Mouse (Mus musculus) layer of hippocampus, adult 2 months (tissue): ENCODE data around the gene B4galt5. TPM values are rescaled to one million over a fixed set of nuclear protein-coding genes. Genes with fewer than 3 reads are reported as not detected.

Source experiments
- DNase-seq, 2 experiments: peaks; one replicate each; pipeline ENCODE4 v3.0.0; 2022; ENCODE audit warnings: low spot score in 2 of 2
- H3K27ac ChIP-seq: fragments of 200-600 bp; 2 replicates; pipeline ENCODE4 v1.8.1; 2022
- H3K4me3 ChIP-seq: fragments of 200-600 bp; 2 replicates; pipeline ENCODE4 v1.8.1; 2022; ENCODE audit warnings: mild to moderate bottlenecking
- CTCF ChIP-seq: fragments of 200-600 bp; conservative IDR thresholded peaks from 2 replicates; pipeline ENCODE4 v1.8.1; 2022; ENCODE audit warnings: antibody characterized with exemption, mild to moderate bottlenecking, moderate library complexity
- total RNA-seq, 2 experiments: library from RNA; stranded (reverse); gene quantifications; 2 replicates each; pipeline ENCODE4 v1.2.3; 2021

The B4galt5 gene
- total RNA-seq, 2 experiments from 2014 or later, result 38.1 to 43.9 TPM

DNA sequence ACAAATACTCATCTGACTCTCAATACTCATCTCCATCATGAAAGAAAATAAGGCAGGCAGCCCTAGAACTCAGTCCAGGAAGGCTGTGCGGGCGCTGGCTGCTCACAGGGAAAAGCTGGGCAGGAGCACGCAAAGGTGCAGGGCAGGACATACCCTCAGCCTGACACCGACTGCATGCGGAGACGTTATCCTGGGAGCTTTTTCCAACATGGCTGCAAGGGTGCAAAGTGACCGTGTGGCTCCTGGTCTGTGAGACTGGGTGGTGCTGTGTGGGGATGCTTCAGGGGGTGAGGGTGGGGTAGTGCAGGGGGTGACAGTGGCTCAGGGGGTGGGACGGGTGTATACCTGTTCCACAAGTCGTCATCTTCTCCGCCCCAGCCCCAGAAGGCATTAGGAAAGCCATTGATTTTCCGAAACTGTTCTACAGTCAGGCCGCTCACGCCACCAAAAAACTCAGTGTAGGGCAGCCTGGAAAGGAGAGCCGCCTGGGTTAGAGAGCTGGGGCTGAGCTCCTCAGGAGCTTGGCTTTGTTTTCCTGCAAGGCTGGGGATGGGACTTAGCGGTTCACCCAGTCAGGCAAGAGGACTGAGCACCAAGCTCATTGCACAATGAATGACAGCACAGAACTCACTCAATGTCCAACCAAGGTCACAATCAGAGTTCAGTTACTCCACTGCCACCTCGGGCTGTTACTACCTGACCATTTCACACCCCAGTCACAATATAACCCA lies 44.2 kb downstream of the B4galt5 start:
- H3K4me3 ChIP-seq, result no peak overlapping the region
- DNase-seq, result peak; percentile 0 to 4
- TF ChIP-seq CTCF, result no peak
- H3K27ac ChIP-seq, result no peak overlapping the region

DNA sequence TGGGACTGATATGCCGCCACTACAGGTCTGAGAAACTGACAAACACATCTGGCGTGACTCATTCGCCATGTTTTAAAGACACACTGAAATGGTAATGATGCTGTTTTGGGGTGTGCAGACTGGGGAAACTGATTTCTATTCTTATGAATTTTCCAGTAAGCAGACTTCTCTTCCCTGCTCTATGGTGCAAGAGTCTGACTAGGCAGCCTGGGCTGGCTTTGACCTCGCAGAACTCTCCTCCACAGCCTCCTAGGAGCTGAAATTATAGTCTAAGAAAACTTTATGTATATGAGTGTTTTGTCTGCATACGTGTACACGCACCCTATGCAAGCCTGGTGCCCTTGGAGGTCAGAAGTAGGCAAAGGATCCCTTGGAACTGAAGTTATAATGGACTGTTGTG lies 45.2 kb downstream of the B4galt5 start:
- TF ChIP-seq CTCF, result no peak
- H3K4me3 ChIP-seq, result no peak overlapping the region
- no peak overlapping the region for H3K27ac ChIP-seq
- peak in 1 of 2 experiments; percentile 4 for DNase-seq

DNA sequence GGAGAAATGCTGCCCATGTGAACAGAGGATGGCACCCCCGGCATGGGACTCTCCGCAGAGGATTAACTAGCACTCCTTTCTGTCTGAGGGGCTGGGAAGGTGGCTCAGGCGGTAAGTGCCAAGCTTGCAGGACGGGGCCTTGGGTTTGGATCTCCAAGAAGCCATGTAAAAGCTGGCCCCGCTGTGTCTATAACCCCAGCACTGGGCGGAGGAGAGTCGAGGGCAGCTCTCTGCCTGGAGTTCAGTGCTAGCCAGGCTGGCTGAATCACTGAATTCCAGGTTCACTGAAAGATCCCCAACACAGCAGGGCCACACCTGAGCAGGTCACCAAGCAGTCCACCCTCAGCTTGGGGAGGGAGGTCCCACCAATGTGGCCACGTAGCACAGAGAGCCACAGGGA lies 45.8 kb downstream of the B4galt5 start:
- no peak overlapping the region for H3K4me3 ChIP-seq
- peak; percentile 0 to 8 for DNase-seq
- TF ChIP-seq CTCF, result no peak
- peak overlapping the region; percentile 37; the same call in 1 of the 2 replicates for H3K27ac ChIP-seq

DNA sequence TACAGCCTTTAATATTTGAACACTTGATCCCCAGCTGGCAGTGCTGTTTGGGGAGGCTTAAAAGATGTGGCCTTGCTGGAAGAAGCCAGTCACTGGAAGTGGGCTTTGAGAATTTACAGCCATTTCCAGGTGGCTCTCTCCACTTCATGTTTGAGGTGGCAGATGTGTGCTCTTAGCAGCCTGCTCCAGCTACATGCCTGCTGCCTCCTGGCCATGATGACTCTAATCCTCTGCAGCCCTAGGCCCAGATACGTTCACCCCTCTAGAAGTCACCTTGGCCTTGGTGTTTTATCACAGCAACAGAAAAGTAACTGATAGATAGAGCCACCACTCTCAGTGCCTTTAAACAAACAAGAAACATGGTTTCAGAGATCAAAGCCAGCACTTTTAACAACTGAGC lies 46.3 kb downstream of the B4galt5 start:
- H3K4me3 ChIP-seq, result no peak overlapping the region
- DNase-seq, result peak in 1 of 2 experiments; percentile 2
- no peak for TF ChIP-seq CTCF
- peak overlapping the region; percentile 37; the same call in 1 of the 2 replicates for H3K27ac ChIP-seq

DNA sequence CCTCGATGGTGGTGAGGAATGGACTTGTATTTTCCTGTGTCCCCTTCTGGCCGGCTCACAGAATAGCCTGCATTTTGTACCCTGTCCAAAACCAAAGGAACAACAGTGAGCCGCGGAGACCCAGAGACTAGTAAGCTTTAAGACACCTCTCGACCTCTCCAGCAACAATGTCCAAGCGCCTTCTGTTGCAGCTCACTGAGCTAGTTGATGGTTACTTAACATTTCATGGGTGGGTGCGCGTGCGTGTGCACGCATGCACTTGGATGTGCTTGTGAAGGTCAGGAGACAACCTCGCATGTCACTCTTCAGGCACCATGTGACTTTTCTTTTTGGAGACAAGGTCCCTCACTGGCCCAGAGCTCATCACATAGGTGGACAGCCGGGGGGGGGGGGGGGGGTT lies 47.0 kb downstream of the B4galt5 start:
- peak; percentile 0 to 4 for DNase-seq
- TF ChIP-seq CTCF, result no peak
- H3K4me3 ChIP-seq, result no peak overlapping the region
- H3K27ac ChIP-seq, result no peak overlapping the region

DNA sequence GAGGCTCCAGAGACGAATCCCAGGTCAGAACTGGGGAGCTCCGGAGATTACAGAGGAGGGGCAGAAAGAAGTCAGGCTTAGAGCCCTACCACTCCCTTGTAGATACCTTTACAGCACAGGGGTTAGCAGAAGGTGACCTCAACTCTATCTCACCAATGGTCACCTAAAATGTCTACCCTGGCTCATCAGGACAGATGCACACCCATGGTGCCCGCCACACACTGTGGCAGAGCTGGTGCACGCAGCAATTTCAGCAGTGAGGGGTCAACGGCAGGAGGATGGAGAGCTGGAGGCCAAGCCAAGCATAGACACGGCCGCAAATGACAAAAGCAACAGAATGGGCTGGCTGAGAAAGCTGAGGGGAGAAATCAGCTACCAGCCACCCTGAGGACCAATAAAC lies 47.4 kb downstream of the B4galt5 start:
- Histone ChIP-seq H3K27ac (no peak overlapping the region), H3K4me3 (no peak overlapping the region)
- TF ChIP-seq CTCF, result no peak
- DNase-seq, result peak in 1 of 2 experiments; percentile 0

DNA sequence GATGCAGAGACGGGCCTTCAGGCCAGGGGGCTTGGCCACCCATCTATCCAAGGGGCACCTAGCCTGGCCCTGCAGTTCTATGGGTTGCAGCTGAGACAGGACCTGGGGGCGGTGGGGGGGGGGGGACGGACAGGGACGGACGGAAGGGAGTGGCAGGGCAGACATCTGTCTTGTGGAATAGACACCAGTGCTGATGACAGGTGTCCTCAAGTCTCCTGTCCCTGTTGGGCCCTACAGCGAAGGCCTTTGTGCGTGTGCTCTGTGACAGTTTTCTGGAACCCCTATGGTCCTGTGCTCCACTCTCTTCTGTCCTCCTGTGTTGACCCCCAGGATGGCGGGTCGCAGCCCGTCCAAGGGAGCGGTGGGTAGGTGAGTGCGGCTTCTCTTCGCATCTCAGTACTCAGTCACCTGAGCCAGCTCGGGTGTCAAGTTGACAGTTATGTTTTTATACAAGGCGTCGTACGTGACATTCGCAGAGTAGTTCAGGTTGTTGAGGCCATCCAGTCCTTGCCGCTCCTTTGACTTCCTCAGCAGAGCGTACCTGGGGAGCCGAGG lies 48.0 kb downstream of the B4galt5 start:
- H3K4me3 ChIP-seq, result no peak overlapping the region
- no peak for TF ChIP-seq CTCF
- no peak overlapping the region for H3K27ac ChIP-seq
- DNase-seq, result peak in 1 of 2 experiments; percentile 8

DNA sequence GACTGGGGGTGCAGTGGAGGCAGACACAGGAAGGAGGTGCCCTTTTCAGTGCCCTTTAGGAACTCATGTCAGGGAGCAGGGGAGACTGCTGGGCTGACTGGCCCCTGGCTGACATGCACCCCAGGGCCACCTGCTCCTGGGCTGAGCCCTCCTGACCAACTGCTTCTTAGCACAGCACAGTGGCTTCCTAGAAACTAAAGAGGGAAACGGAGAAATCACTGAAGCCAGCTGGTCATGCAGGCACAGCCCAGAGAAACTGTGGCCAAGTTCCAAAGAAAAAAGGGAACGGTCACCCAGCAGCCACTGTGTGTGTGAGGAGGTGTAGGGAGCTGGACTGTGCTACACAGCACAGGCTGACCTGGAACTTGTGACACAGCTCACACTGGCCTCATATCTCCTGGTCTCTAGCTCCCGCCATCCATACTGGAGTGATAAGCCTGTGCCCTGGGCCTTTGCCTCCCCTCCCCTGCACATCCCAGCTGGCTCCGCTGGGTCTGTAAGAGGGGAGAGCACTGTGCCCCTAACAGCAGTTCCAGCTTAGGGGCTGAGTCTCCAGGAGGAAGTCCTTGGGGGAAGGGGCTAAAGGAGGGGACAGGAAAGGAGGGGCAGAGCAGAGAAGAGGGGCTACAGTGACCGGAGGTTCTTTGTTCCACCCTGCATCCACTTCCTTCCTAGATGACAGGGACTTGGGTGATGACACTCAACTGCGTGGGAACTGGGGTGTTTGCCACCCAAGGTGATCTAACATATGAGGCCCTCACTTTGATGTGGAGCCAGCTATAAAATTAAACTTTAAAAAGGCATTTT lies 48.9 kb downstream of the B4galt5 start:
- no peak for TF ChIP-seq CTCF
- Histone ChIP-seq H3K27ac (peak overlapping the region; percentile 87), H3K4me3 (no peak overlapping the region)
- DNase-seq, result peak; percentile 7 to 22

DNA sequence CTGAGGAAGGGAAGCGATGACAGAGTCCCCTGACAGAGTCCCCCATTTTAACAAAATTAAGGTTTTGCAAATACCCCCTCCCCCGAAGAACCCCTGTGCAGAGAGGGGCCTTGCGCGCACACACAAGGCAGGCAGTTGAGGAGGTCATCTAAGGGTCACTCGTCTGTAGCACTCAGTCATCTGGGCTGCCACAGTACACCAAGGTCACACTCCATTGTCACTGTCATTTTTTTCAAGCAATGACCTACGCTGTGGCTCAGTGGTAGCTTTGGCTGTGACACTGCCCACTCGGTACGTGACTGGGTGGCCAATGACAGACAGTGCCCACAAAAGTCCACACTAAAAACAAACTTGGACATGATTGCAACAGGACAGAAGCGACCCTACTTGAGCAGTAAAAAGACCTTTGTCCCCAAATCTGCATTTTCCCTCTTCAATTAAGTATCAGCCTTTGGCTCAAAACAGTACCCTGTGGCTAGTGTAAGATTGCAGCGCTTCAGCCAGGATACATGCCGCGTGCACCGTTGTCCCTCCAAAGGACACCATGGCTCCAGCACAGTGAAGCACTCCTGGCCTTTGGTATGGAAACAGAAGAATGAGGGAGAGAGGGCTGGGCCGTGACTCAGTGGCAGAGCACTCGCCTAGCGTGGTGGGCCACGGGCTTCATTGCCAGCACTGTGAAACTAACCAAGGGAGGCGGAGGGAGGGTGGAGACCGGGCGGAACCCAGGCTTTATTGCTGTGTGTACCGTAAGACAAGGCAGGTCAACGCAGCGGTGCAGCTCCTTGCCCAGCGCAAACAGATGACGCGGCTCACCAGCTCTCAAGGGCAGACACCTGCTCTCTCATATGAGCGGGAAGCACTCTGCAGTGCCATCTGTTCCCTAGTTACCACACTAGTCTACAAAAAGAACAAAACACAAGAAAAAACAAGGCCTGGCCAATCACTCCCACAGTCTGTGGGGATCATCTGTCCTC lies 50.0 kb downstream of the B4galt5 start:
- peak; percentile 48 to 75 for DNase-seq
- Histone ChIP-seq H3K4me3 (no peak overlapping the region), H3K27ac (peak overlapping the region; percentile 87)
- TF ChIP-seq CTCF, result no peak

DNA sequence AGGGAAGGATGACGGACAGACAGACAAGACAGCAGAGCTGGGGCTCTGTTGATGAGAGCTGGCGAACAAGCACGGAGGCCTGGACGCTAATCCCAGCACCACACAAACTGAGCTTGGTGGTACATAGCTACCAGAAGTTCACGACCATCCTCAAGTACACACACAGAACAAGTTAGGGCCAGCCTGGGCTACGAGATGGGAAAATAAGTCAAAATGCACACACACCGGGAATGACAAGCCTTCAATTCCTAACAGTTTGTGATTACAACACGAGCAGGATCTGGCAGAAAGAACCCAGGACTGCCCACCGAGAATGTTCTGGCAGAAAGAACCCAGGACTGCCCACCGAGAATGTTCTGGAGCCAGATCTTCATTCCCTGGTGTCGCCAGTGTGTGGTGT lies 51.0 kb downstream of the B4galt5 start:
- peak; percentile 0 to 8 for DNase-seq
- TF ChIP-seq CTCF, result no peak; the same call in 1 of the 2 replicates

DNA sequence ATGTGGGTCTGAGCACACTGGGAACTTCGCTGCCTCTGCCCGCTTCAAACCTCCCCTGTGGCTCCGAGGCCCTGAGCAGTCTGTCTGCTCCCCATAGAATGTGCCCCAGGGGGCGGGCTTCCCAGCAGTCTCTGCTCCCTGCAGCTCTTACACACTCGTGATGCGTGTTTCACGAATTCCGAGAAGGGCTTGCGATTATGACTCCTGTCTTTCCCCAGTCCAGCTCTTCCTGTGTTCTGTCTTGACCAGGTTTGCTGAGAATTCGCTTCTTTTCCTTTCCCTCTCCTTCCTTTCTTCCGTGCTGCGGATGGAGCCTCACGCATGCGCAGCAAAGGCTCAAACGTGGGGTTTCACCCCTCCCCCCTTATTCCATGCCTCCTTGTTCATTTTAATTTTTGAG lies 54.1 kb downstream of the B4galt5 start:
- peak; percentile 47 for TF ChIP-seq CTCF
- peak; percentile 5 to 12 for DNase-seq
- peak overlapping the region; percentile 55; the same call in 1 of the 2 replicates for H3K27ac ChIP-seq
- peak overlapping the region; percentile 29; the same call in 1 of the 2 replicates for H3K4me3 ChIP-seq

More for the DNA sequence above, 51.0 kb downstream of the B4galt5 start:
- Histone ChIP-seq H3K27ac (peak overlapping the region; percentile 87), H3K4me3 (no peak overlapping the region)

DNA sequence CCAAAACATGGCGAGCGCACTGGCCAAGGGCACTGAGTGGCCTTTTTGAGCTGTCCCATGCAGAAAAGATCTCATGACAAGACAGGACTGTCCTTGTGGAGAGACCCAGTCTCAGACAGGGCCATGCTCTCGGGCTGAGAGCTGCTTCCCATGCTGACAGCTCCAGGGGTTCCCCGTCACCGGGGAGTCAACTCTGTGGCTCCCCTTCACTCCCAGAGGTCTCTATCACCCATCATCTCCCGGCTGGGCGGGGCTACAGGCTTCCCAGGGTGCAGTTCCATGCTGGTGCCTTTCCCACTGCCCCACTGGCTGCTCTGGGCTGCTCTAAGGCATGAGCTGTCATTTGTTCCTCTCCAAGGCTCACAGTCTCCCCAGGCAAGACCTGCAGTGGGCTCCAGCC lies 54.8 kb downstream of the B4galt5 start:
- TF ChIP-seq CTCF, result no peak
- peak in 1 of 2 experiments; percentile 9 for DNase-seq
- no peak overlapping the region for H3K4me3 ChIP-seq
- H3K27ac ChIP-seq, result no peak overlapping the region; the same call in 1 of the 2 replicates
